Mouse (Mus musculus) cerebellum, adult (tissue): ENCODE measurements at regions not wholly inside any gene's neighbourhood (a gene's known extent, or its start where the extent isn't known, plus 50 kb on each side); places are given as distances from the start of the nearest gene placed in this dataset.
A peak's percentile ranks its signal among the peaks of the same experiment; 100 is the strongest.

Experiments used
- ATAC-seq: cut with Nextera tagmentation; 2 replicates; pipeline ENCODE4 v1.9.2; 2017; ENCODE audit warnings: mild to moderate bottlenecking, moderate library complexity, mixed read lengths; ENCODE audit not compliant: insufficient number of reproducible peaks, low FRiP score, low TSS enrichment

- no peak for ATAC-seq
These were observed 51.6 kb upstream of the Lpp start for GRCm38 (mm10) chr16:24341736-24342135.

- no peak for ATAC-seq
These were observed 52.7 kb upstream of the Lpp start for GRCm38 (mm10) chr16:24340646-24341045.

- ATAC-seq = no peak
These were observed 53.7 kb upstream of the Lpp start for GRCm38 (mm10) chr16:24339320-24340265.

GRCm38 (mm10) chr16:24338404-24338803, 54.9 kb upstream of the Lpp start:
- ATAC-seq = no peak

GRCm38 (mm10) chr16:24334389-24334788, 58.9 kb upstream of the Lpp start:
- ATAC-seq = no peak

- ATAC-seq = no peak
These were observed 61.8 kb upstream of the Lpp start for GRCm38 (mm10) chr16:24331446-24332020.

GRCm38 (mm10) chr16:24326571-24326970, 66.7 kb upstream of the Lpp start:
- ATAC-seq = no peak

GRCm38 (mm10) chr16:24326046-24326445, 67.3 kb upstream of the Lpp start:
- ATAC-seq = no peak

GRCm38 (mm10) chr16:24324917-24325316, 68.4 kb upstream of the Lpp start:
- no peak for ATAC-seq

GRCm38 (mm10) chr16:24318723-24319437, 74.4 kb upstream of the Lpp start:
- no peak for ATAC-seq

- ATAC-seq = no peak
These were observed 79.6 kb upstream of the Lpp start for GRCm38 (mm10) chr16:24313544-24314326.

- no peak for ATAC-seq
These were observed 87.9 kb upstream of the Lpp start for GRCm38 (mm10) chr16:24305391-24305790.

GRCm38 (mm10) chr16:24296790-24297189, 96.5 kb upstream of the Lpp start:
- ATAC-seq = no peak

- no peak for ATAC-seq
These were observed 97.5 kb upstream of the Lpp start for GRCm38 (mm10) chr16:24295626-24296440.

- no peak for ATAC-seq
These were observed 109.1 kb upstream of the Lpp start for GRCm38 (mm10) chr16:24284215-24284614.

GRCm38 (mm10) chr16:24282194-24282683, 111.1 kb upstream of the Lpp start:
- ATAC-seq = peak; percentile 73

- ATAC-seq = no peak
These were observed 111.7 kb upstream of the Lpp start for GRCm38 (mm10) chr16:24281561-24281960.

GRCm38 (mm10) chr16:24277857-24278256, 115.5 kb upstream of the Lpp start:
- peak; percentile 51; the same call in 1 of the 2 replicates for ATAC-seq

- no peak for ATAC-seq
These were observed 130.6 kb upstream of the Lpp start for GRCm38 (mm10) chr16:24262701-24263100.
